Mouse (Mus musculus): ENCODE results near the gene Enpp5.

GRCm38 (mm10) chr17:44071680-44072079, 6.9 kb upstream of the Enpp5 start:
- TF ChIP-seq EP300 (IDR thresholded peaks at IDR 0.05; ENCODE audit: insufficient read depth, low read depth, low read length) (no peak), POLR2A (IDR thresholded peaks at IDR 0.05; ENCODE audit: insufficient read depth, low read length) (no peak), CTCF (IDR thresholded peaks at IDR 0.05; ENCODE audit: low read depth, low read length) (no peak)
